Mouse (Mus musculus) thymus, postnatal 36 days (tissue): Measurements from ENCODE around the gene Arl16.

Experiments used
- DNase-seq, 2 experiments: peaks; one replicate each; pipeline ENCODE4 v3.0.0; 2022; ENCODE audit warnings: mixed read lengths in 2 of 2

The Arl16 gene

GRCm38 (mm10) chr11:120445475-120445874 lies 21.9 kb downstream of the Arl16 start:
- no peak for DNase-seq

- no peak for DNase-seq
These were observed 23.3 kb downstream of the Arl16 start for GRCm38 (mm10) chr11:120444106-120444505.

GRCm38 (mm10) chr11:120442765-120443280 lies 24.6 kb downstream of the Arl16 start:
- no peak for DNase-seq

GRCm38 (mm10) chr11:120442344-120442743 lies 25.1 kb downstream of the Arl16 start, which contains the start of gene Tspan10:
TSS of gene Tspan10 (plus strand) at chr11:120442644.
- no peak for DNase-seq

GRCm38 (mm10) chr11:120437857-120438385 lies 29.5 kb downstream of the Arl16 start:
- DNase-seq, result no peak

GRCm38 (mm10) chr11:120437152-120437856 lies 30.1 kb downstream of the Arl16 start, which contains the start of gene Nploc4:
TSS of gene Nploc4 (minus strand) at chr11:120437708.
- DNase-seq, result peak; percentile 89 to 91

- DNase-seq, result no peak
These were observed 40.7 kb downstream of the Arl16 start for GRCm38 (mm10) chr11:120426727-120427126.

GRCm38 (mm10) chr11:120423569-120424295 lies 43.7 kb downstream of the Arl16 start:
- peak; percentile 42 to 48 for DNase-seq

GRCm38 (mm10) chr11:120422651-120423568 lies 44.5 kb downstream of the Arl16 start:
- DNase-seq, result no peak

GRCm38 (mm10) chr11:120418592-120418991 lies 48.8 kb downstream of the Arl16 start:
- DNase-seq, result no peak

GRCm38 (mm10) chr11:120417852-120418251 lies 49.6 kb downstream of the Arl16 start:
- no peak for DNase-seq
